Mouse (Mus musculus): ENCODE measurements at regions not wholly inside any gene's neighbourhood (a gene's known extent, or its start where the extent isn't known, plus 50 kb on each side); places are given as distances from the start of the nearest gene placed in this dataset.

- TF ChIP-seq CTCF (IDR thresholded peaks at IDR 0.05) (no peak), EP300 (IDR thresholded peaks at IDR 0.05) (no peak)
Measured at GRCm38 (mm10) chr8:113978946-113979345, 130.4 kb upstream of the Adamts18 start.
